Mouse (Mus musculus) fat pad, adult 2 months (tissue): ENCODE measurements around the gene Olfr1555-ps1.
"Not testable (repeated sequence)": the region's sequence is repeated elsewhere in the genome, so short reads cannot be mapped to it uniquely, and the experiment has no call there.

Experiments
- DNase-seq: peaks from one replicate; pipeline ENCODE4 v3.0.0-alpha.2; 2011; ENCODE audit warnings: low read depth, low spot score; ENCODE audit errors: extremely low read depth

Gene Olfr1555-ps1

GRCm38 (mm10) chr19:12170062-12170599 is at the start of gene Olfr1555-ps1:
Gene Olfr1555-ps1, minus strand, starts transcription at chr19:12170112.
- DNase-seq, result not testable (repeated sequence)

GRCm38 (mm10) chr19:12200334-12200733 is 30.4 kb upstream of the Olfr1555-ps1 start, which contains the start of gene Olfr1431:
Gene Olfr1431, plus strand, starts transcription at chr19:12200634.
- no peak for DNase-seq

- DNase-seq, result not testable (repeated sequence)
Measured at GRCm38 (mm10) chr19:12199076-12199475, 29.2 kb upstream of the Olfr1555-ps1 start.

GRCm38 (mm10) chr19:12175431-12175830 is 5.5 kb upstream of the Olfr1555-ps1 start:
- not testable (repeated sequence) for DNase-seq

- no peak for DNase-seq
Measured at GRCm38 (mm10) chr19:12145452-12145851, 24.5 kb downstream of the Olfr1555-ps1 start.

GRCm38 (mm10) chr19:12143356-12143755 is 26.6 kb downstream of the Olfr1555-ps1 start:
- DNase-seq, result no peak

- no peak for DNase-seq
Measured at GRCm38 (mm10) chr19:12134289-12134688, 35.6 kb downstream of the Olfr1555-ps1 start.

GRCm38 (mm10) chr19:12123103-12123502 is 46.8 kb downstream of the Olfr1555-ps1 start, which contains the start of gene Olfr76:
Gene Olfr76, minus strand, starts transcription at chr19:12123203.
- no peak for DNase-seq

- no peak for DNase-seq
Measured at GRCm38 (mm10) chr19:12116464-12116863, 53.4 kb downstream of the Olfr1555-ps1 start.

GRCm38 (mm10) chr19:12115797-12116196 is 54.1 kb downstream of the Olfr1555-ps1 start, which contains the start of gene Olfr1428:
Gene Olfr1428, minus strand, starts transcription at chr19:12115897.
- DNase-seq, result no peak
